Mouse (Mus musculus) thymus, postnatal 10 days (tissue): Measurements from ENCODE around the gene Gm8978.
"Not testable (repeated sequence)": the region's sequence is repeated elsewhere in the genome, so short reads cannot be mapped to it uniquely, and the experiment has no call there.

Source experiments
- DNase-seq, 2 experiments: peaks; one replicate each; pipeline ENCODE4 v3.0.0; 2021; ENCODE audit warnings: low spot score in 2 of 2

The Gm8978 gene

DNA sequence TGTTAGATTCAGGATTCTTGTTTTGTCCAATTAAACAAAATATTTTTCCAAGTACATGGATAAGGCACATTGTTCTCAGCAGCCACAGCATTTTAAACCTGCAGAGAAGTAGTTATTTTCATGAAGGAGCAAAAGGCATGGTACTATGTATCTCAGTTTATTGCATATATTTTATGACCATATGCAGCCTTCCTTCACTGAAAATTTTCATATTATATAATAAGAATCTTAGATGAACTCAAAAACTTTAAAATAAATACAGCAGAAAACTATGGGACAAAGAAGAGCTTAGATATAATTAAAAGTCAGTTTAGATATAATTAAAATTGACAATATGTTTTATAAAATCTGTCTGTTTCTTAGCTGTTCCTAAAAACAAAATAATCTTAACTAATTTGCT is at the start of gene Gm8978:
Gm8978 (minus strand) TSS at position 101 of the 400 bp plus-strand sequence.
- DNase-seq: not testable (repeated sequence)

DNA sequence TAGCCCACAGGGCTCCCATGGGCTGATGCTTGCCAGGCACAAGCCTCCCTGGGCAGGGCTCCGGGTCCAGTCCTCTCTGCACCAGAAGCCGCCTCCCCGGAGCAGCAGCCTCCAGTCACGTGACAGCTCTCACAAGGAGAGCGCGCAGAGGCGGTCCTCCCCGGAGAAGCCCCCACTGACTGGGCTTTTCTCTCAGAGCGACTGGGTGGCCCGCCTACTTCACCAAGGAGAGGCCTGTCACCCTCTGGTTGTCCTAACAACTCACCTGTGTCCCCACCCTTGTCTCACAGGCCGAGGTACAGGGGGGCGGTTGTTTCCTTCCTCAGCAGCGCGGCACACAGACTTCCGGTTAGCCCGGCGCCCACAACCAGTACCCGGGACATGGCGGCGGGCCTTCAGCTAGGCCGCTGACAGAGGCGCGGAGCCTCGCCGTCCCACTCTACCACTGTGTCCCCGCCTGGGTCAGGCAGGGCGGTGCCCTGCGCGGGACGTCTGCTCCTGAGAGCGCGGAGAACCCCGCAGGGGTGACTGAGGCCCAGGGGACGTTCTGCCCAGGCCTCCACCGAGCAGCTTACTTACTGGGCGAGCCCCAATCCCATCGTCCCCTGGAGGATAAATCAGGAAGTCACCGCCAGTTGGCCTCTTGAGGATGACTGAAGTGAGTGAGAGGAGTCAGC is 35.3 kb downstream of the Gm8978 start:
- DNase-seq: peak; percentile 28 to 39

- DNase-seq: not testable (repeated sequence)
Measured at GRCm38 (mm10) chr19:33568551-33568950, 56.5 kb downstream of the Gm8978 start.
